In the genomic region with DNA sequence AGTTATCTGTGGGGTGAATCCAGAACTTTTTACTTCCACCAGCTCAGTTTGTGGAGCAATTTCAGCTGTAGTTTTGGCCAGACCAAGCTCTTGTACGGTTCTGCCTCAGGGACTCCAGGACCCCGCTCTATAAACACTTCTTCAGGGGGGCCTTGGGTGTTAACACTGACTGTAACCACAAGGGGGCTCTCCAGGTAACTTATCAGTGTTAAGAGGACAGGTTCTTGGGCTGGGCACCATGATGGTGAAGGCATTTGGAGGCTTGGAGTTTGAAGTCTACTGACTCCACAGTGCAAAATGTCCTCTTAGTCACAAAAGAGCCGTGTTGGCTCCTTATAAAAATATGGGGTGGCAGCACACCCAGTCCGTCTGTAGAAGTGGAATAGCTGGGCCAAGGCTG, we compare ENCODE assay signal across 9 mouse cellular contexts. TPM values are rescaled to one million over a fixed set of nuclear protein-coding genes. Genes with fewer than 3 reads are reported as not detected.
DNase-seq lines count a peak whose midpoint lies in the region; ATAC-seq and TF ChIP-seq lines count a peak whose summit lies in the region.
"Had no signal": no experiment of that assay in that cellular context is flagged by ENCODE, and none has a peak within 500 bp of the region (broad histone marks: within the 10 kb centered on the region; RNA-seq: fewer than 3 reads in every experiment).

No protein-coding gene starts in this region.

- no peak overlapping the region for H3K27ac ChIP-seq in liver, adult 2 months (replicated peaks; ENCODE audit: insufficient read depth, low read depth, low read length)
- H3K27ac ChIP-seq in liver, embryonic 12.5 days, result no peak overlapping the region

- no peak for ATAC-seq in liver, embryonic 12.5 days

- H3K9ac ChIP-seq in liver, adult 2 months (ENCODE audit: low read depth, low read length), result no peak overlapping the region
- H3K9ac ChIP-seq in liver, embryonic 12.5 days, result no peak overlapping the region

- no peak for TF ChIP-seq POLR2A in liver, adult 2 months (IDR thresholded peaks at IDR 0.05; ENCODE audit: extremely low read depth, insufficient read depth, low read length)

- 80% methylated on average over 4 of the region's 4 CpGs for WGBS in liver, adult 2 months
- 51% methylated on average over 4 of the region's 4 CpGs for WGBS in liver, embryonic 12.5 days (ENCODE audit: insufficient replicate concordance)

- no peaks in the 10 kb centered on the region; the same call in 1 of the 2 replicates for H3K36me3 ChIP-seq in liver, adult 2 months (ENCODE audit: control insufficient read depth, insufficient read depth, low read length)
- peaks cover 11% of the 10 kb centered on the region for H3K36me3 ChIP-seq in liver, embryonic 12.5 days

- H3K4me1 ChIP-seq in liver, adult 2 months (ENCODE audit: control insufficient read depth, insufficient read depth, low read length), result peaks cover 19% of the 10 kb centered on the region
- peaks cover 58% of the 10 kb centered on the region for H3K4me1 ChIP-seq in liver, embryonic 12.5 days

- H3K9me3 ChIP-seq in liver, embryonic 12.5 days (replicated peaks), result no peaks in the 10 kb centered on the region

- H3K27me3 ChIP-seq in liver, adult 2 months (ENCODE audit: control insufficient read depth, insufficient read depth, low read length), result no peaks in the 10 kb centered on the region
- peaks cover 8% of the 10 kb centered on the region for H3K27me3 ChIP-seq in liver, embryonic 12.5 days (replicated peaks)

- peak; percentile 36 to 44 for DNase-seq in cerebellum, postnatal 14 days
- no peak for DNase-seq in cerebellum, adult 18-20 months
- no peak for DNase-seq in liver, adult 2 months (ENCODE audit: extremely low read depth, low read depth, low spot score)
- DNase-seq in R1 (ENCODE audit: low read depth, low spot score), result peak; percentile 89
- DNase-seq in naive thymus-derived CD4-positive, alpha-beta T cell, adult 2 months (ENCODE audit: low read depth), result peak; percentile 60
- DNase-seq in layer of hippocampus, postnatal 25 days (ENCODE audit: extremely low spot score in 1 of 2, low spot score in 1 of 2), result no peak
- DNase-seq in urinary bladder, postnatal 10 days (ENCODE audit: low spot score), result no peak
- DNase-seq: layer of hippocampus, postnatal 36 days had no signal

- TF ChIP-seq CTCF in liver, adult 2 months (IDR thresholded peaks at IDR 0.05; ENCODE audit: low read depth, low read length), result peak; percentile 3; the same call in 1 of the 2 replicates

- H3K79me2 ChIP-seq in liver, adult 2 months (ENCODE audit: control insufficient read depth, insufficient read depth, low read length), result peaks cover 21% of the 10 kb centered on the region; the same call in 1 of the 2 replicates

- no peak overlapping the region for H3K4me3 ChIP-seq in liver, adult 2 months (ENCODE audit: insufficient read depth, low read depth, low read length)
- no peak overlapping the region for H3K4me3 ChIP-seq in liver, embryonic 12.5 days

- no peak overlapping the region for H3K4me2 ChIP-seq in liver, embryonic 12.5 days

RNA-seq across cellular contexts. Expression of a gene that starts 1.5 kb away (rescaled TPM):
- 21.6 and 35.6 TPM in 2 replicates for total RNA-seq in liver, adult 2 months (2014; rRNA removed)
- polyA plus RNA-seq in liver, adult 2 months (2012; rRNA removed), result 107 and 127 TPM in 2 replicates
- 22.1 and 22.3 TPM in 2 replicates for polyA plus RNA-seq in liver, embryonic 12.5 days (2016; fragmentation: Nextera tagmentation; extraction: Ambion mirVana)
- total RNA-seq in layer of hippocampus, postnatal 25 days (2021), result 10 to 100 TPM; 33.9 to 47.9 TPM

RNA-seq across cellular contexts. Expression of a gene that starts 2.3 kb away (rescaled TPM):
- total RNA-seq in liver, adult 2 months (2014; rRNA removed), result 11.9 and 13.9 TPM in 2 replicates
- polyA plus RNA-seq in liver, adult 2 months (2012; rRNA removed), result 20.6 and 33.0 TPM in 2 replicates
- polyA plus RNA-seq in liver, embryonic 12.5 days (2016; fragmentation: Nextera tagmentation; extraction: Ambion mirVana), result 7.2 and 7.7 TPM in 2 replicates
- 10 to 100 TPM; 12.8 to 13.0 TPM for total RNA-seq in layer of hippocampus, postnatal 25 days (2021)

RNA-seq across cellular contexts. Expression of a gene that starts 6.4 kb away (rescaled TPM):
- 0.07 and 0.09 TPM in 2 replicates for total RNA-seq in liver, adult 2 months (2014; rRNA removed)
- not detected in 2 replicates for polyA plus RNA-seq in liver, adult 2 months (2012; rRNA removed)
- 0.04 and 0.11 TPM in 2 replicates for polyA plus RNA-seq in liver, embryonic 12.5 days (2016; fragmentation: Nextera tagmentation; extraction: Ambion mirVana)
- total RNA-seq in layer of hippocampus, postnatal 25 days (2021), result under 1 TPM in 1 of 2 experiments, not detected in 1; 0.16 TPM

RNA-seq across cellular contexts. Expression of a gene that starts 25.1 kb away (rescaled TPM):
- total RNA-seq in liver, adult 2 months (2014; rRNA removed), result 21.9 and 28.0 TPM in 2 replicates
- polyA plus RNA-seq in liver, adult 2 months (2012; rRNA removed), result 33.7 and 40.5 TPM in 2 replicates
- 12.5 and 12.6 TPM in 2 replicates for polyA plus RNA-seq in liver, embryonic 12.5 days (2016; fragmentation: Nextera tagmentation; extraction: Ambion mirVana)
- total RNA-seq in layer of hippocampus, postnatal 25 days (2021), result 10 to 100 TPM; 40.8 to 49.5 TPM

RNA-seq across cellular contexts. Expression of a gene that starts 41.6 kb away (rescaled TPM):
- total RNA-seq in liver, adult 2 months (2014; rRNA removed), result 0.18 and 0.47 TPM in 2 replicates
- polyA plus RNA-seq in liver, adult 2 months (2012; rRNA removed), result 0.20 and 0.53 TPM in 2 replicates
- 0.36 and 0.51 TPM in 2 replicates for polyA plus RNA-seq in liver, embryonic 12.5 days (2016; fragmentation: Nextera tagmentation; extraction: Ambion mirVana)
- under 1 TPM; 0.37 to 0.87 TPM for total RNA-seq in layer of hippocampus, postnatal 25 days (2021)

Comparison
In these comparisons a context has a peak if more than half of its experiments do, and no peak if none do; other contexts are left out.
1. DNase-seq: peak in cerebellum, postnatal 14 days (2 of 2), R1 (single experiment) and naive thymus-derived CD4-positive, alpha-beta T cell, adult 2 months (single experiment); none in cerebellum, adult 18-20 months (0 of 2), liver, adult 2 months (single experiment), layer of hippocampus, postnatal 25 days (0 of 2) and urinary bladder, postnatal 10 days (single experiment).